15 mouse cellular contexts compared by ENCODE assay signal in genomic region chr12:31520119-31520518, GRCm38 (mm10). TPM values are rescaled to one million over a fixed set of nuclear protein-coding genes. Genes with fewer than 3 reads are reported as not detected.
DNase-seq lines count a peak whose midpoint lies in the region; ATAC-seq and TF ChIP-seq lines count a peak whose summit lies in the region.
"Had no signal": no experiment of that assay in that cellular context is flagged by ENCODE, and none has a peak within 500 bp of the region (broad histone marks: within the 10 kb centered on the region; RNA-seq: fewer than 3 reads in every experiment).

No protein-coding gene starts in this region.

- no peaks in the 10 kb centered on the region for H3K36me3 ChIP-seq in heart, embryonic 16.5 days (ENCODE audit: control insufficient read depth, insufficient read depth)
- no peaks in the 10 kb centered on the region for H3K36me3 ChIP-seq in heart, adult 2 months (ENCODE audit: control insufficient read depth, insufficient read depth, low read length)
- no peaks in the 10 kb centered on the region for H3K36me3 ChIP-seq in lung, embryonic 14.5 days (ENCODE audit: insufficient read depth)
- H3K36me3 ChIP-seq: embryonic facial prominence, embryonic 15.5 days; hindbrain, embryonic 10.5 days had no signal

- H3K9me3 ChIP-seq in heart, embryonic 16.5 days (replicated peaks; ENCODE audit: control insufficient read depth, low read length) = peaks cover 3% of the 10 kb centered on the region
- H3K9me3 ChIP-seq in lung, embryonic 14.5 days (ENCODE audit: low read depth, low read length) = no peaks in the 10 kb centered on the region
- H3K9me3 ChIP-seq: embryonic facial prominence, embryonic 15.5 days; hindbrain, embryonic 10.5 days had no signal

- no peaks in the 10 kb centered on the region for H3K79me2 ChIP-seq in heart, adult 2 months (replicated peaks; ENCODE audit: control insufficient read depth, insufficient read depth, low read length)

- H3K4me1 ChIP-seq in heart, embryonic 16.5 days (ENCODE audit: control insufficient read depth, insufficient read depth, low read length) = peaks cover 8% of the 10 kb centered on the region
- no peaks in the 10 kb centered on the region for H3K4me1 ChIP-seq in heart, adult 2 months (ENCODE audit: control insufficient read depth, insufficient read depth, low read length)
- H3K4me1 ChIP-seq in lung, embryonic 14.5 days (ENCODE audit: insufficient read depth) = no peaks in the 10 kb centered on the region
- H3K4me1 ChIP-seq: embryonic facial prominence, embryonic 15.5 days; hindbrain, embryonic 10.5 days had no signal

- no peak overlapping the region for H3K4me3 ChIP-seq in heart, embryonic 16.5 days (ENCODE audit: low read length)
- H3K4me3 ChIP-seq in heart, adult 2 months = no peak overlapping the region
- no peak overlapping the region for H3K4me3 ChIP-seq in lung, embryonic 14.5 days (ENCODE audit: low read depth, low read length)
- H3K4me3 ChIP-seq: embryonic facial prominence, embryonic 15.5 days; hindbrain, embryonic 10.5 days had no signal

- 30% methylated on average over 6 of the region's 6 CpGs for WGBS in heart, embryonic 16.5 days
- 31% methylated on average over 6 of the region's 6 CpGs for WGBS in heart, adult 2 months
- WGBS in lung, embryonic 14.5 days = 55% methylated on average over 6 of the region's 6 CpGs

- intact Hi-C loops in heart, adult 2 months (cut with DNase I) = no loop called here

- peak; percentile 57 to 64 for DNase-seq in cerebellum, postnatal 14 days
- no peak for DNase-seq in cerebellum, adult 11 months
- no peak for DNase-seq in heart, adult 2 months
- DNase-seq in lung, embryonic 14.5 days = peak; percentile 66
- DNase-seq in lung, postnatal 25 days (ENCODE audit: low spot score) = no peak
- peak; percentile 50 for DNase-seq in heart, postnatal 4 days
- DNase-seq in spleen, postnatal 14 days (ENCODE audit: low spot score in 2 of 2) = no peak
- DNase-seq: layer of hippocampus, adult 9-11 months; liver; spleen, adult 18-20 months had no signal

- H3K27ac ChIP-seq in heart, embryonic 16.5 days (ENCODE audit: low read length) = no peak overlapping the region
- H3K27ac ChIP-seq in heart, adult 2 months = no peak overlapping the region
- no peak overlapping the region for H3K27ac ChIP-seq in lung, embryonic 14.5 days (ENCODE audit: low read depth)
- H3K27ac ChIP-seq: embryonic facial prominence, embryonic 15.5 days; hindbrain, embryonic 10.5 days had no signal

- no peak for TF ChIP-seq POLR2A in heart, adult 2 months (IDR thresholded peaks at IDR 0.05; ENCODE audit: insufficient read depth, low read depth, low read length)

- TF ChIP-seq EP300 in heart, adult 2 months (IDR thresholded peaks at IDR 0.05; ENCODE audit: insufficient read depth, low read depth, low read length) = no peak

- no peak for TF ChIP-seq CTCF in heart, adult 2 months (IDR thresholded peaks at IDR 0.05)
- no peak for TF ChIP-seq CTCF in lung, embryonic 14.5 days (IDR thresholded peaks at IDR 0.05; ENCODE audit: low read depth)

- peak; percentile 79 for ATAC-seq in heart, embryonic 16.5 days (replicated peaks; ENCODE audit: extremely low read depth, insufficient read depth, low FRiP score)
- peak; percentile 65; the same call in 1 of the 2 replicates for ATAC-seq in lung, embryonic 14.5 days (ENCODE audit: insufficient read depth)
- ATAC-seq: intestine, postnatal 0 days had no signal

- no peaks in the 10 kb centered on the region for H3K27me3 ChIP-seq in heart, embryonic 16.5 days (ENCODE audit: control insufficient read depth, insufficient read depth, low read length)
- no peaks in the 10 kb centered on the region for H3K27me3 ChIP-seq in heart, adult 2 months (ENCODE audit: control insufficient read depth, insufficient read depth, low read length)
- no peaks in the 10 kb centered on the region for H3K27me3 ChIP-seq in lung, embryonic 14.5 days (ENCODE audit: insufficient read depth, low read length)
- H3K27me3 ChIP-seq: embryonic facial prominence, embryonic 15.5 days had no signal

- H3K9ac ChIP-seq in heart, embryonic 16.5 days (ENCODE audit: low read length) = no peak overlapping the region
- no peak overlapping the region for H3K9ac ChIP-seq in heart, adult 2 months (ENCODE audit: low read depth, low read length)
- no peak overlapping the region for H3K9ac ChIP-seq in lung, embryonic 14.5 days
- H3K9ac ChIP-seq: embryonic facial prominence, embryonic 15.5 days had no signal

- no peak overlapping the region for H3K4me2 ChIP-seq in heart, embryonic 16.5 days (ENCODE audit: low read depth, low read length)
- H3K4me2 ChIP-seq in lung, embryonic 14.5 days = no peak overlapping the region
- H3K4me2 ChIP-seq: embryonic facial prominence, embryonic 15.5 days had no signal

RNA-seq across cellular contexts. Expression of gene Cbll1, which starts 20.7 kb away (rescaled TPM):
- 8.4 and 9.4 TPM in 2 replicates for polyA plus RNA-seq in heart, embryonic 16.5 days (2015; fragmentation: Nextera tagmentation; extraction: Ambion mirVana)
- 10 to 100 TPM; 11.1 TPM for total RNA-seq in heart, adult 2 months (2021)
- polyA plus RNA-seq in heart, adult 2 months (2012; rRNA removed) = 4.6 and 7.0 TPM in 2 replicates
- 19.5 and 21.1 TPM in 2 replicates for polyA plus RNA-seq in lung, embryonic 14.5 days (2014; fragmentation: Nextera tagmentation; extraction: Ambion mirVana)
- total RNA-seq in heart, postnatal 4 days (2021) = 10 to 100 TPM; 13.6 to 15.1 TPM

RNA-seq across cellular contexts. Expression of gene Slc26a4, which starts 39.6 kb away (rescaled TPM):
- 0.27 and 0.88 TPM in 2 replicates for polyA plus RNA-seq in heart, embryonic 16.5 days (2015; fragmentation: Nextera tagmentation; extraction: Ambion mirVana)
- under 1 TPM; 0.18 to 0.52 TPM for total RNA-seq in heart, adult 2 months (2021)
- polyA plus RNA-seq in heart, adult 2 months (2012; rRNA removed) = 0.12 TPM in 1 of 2 replicates, not detected in the other
- not detected in 2 replicates for polyA plus RNA-seq in lung, embryonic 14.5 days (2014; fragmentation: Nextera tagmentation; extraction: Ambion mirVana)
- total RNA-seq in heart, postnatal 4 days (2021) = under 1 TPM; 0.17 to 0.32 TPM
- total RNA-seq: ES-E14 had no signal

Comparison
In these comparisons a context has a peak if more than half of its experiments do, and no peak if none do; other contexts are left out.
1. DNase-seq: peak in cerebellum, postnatal 14 days (2 of 2), lung, embryonic 14.5 days (single experiment) and heart, postnatal 4 days (single experiment); none in cerebellum, adult 11 months (single experiment), heart, adult 2 months (0 of 2), lung, postnatal 25 days (single experiment) and spleen, postnatal 14 days (0 of 2).